In the genomic region with DNA sequence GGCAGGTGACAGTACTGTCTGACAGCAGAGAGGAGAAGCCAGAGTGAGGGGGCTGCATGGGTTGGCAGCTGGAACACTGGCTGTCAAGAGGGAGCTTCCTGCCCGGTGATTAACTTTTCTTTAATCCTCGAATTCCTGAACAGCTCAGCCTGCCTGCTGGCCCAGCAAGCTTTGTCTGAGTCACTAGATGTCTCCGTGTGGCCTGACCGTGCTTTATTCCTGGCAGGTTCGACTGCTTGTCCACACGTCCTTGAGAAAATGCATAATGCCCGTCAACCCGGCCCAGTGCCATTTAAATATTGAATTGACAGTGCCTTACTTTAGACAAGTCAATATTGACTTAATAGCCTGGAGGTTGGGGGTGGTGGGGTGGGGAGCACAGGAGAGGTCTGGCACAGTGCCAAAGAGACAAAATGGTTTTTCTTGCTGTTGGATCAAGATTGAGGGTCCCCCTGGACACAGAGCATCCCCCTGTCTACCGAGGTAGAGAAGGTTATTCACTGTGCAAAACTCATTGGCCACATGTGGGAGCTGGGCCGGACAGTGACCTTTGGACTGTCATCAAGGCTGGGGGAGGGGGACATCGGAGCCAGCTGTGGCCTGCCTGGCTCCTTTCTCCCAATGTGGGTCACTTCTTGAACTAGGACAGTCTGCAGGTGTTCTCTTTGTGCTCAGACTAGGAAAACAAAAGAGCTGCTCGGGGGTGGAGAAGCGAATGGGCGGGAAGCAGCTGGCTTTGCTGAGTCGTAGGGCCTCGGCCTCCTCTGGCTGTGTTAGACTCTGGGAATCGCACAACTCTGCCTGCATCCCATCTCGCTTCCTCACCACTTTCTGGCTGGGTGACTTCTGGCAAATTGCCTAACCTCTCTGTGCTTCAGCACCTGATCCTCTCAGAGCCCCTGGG, we compare ENCODE assay signal across 8 mouse cellular contexts. TPM values are rescaled to one million over a fixed set of nuclear protein-coding genes. Genes with fewer than 3 reads are reported as not detected.
DNase-seq lines count a peak whose midpoint lies in the region; ATAC-seq and TF ChIP-seq lines count a peak whose summit lies in the region.

No protein-coding gene starts in this region.

- H3K36me3 ChIP-seq in lung, embryonic 14.5 days (ENCODE audit: insufficient read depth): no peaks in the 10 kb centered on the region
- H3K36me3 ChIP-seq in hindbrain, postnatal 0 days (ENCODE audit: insufficient read depth, low read length): no peaks in the 10 kb centered on the region
- H3K36me3 ChIP-seq in liver, embryonic 16.5 days (ENCODE audit: control insufficient read depth, insufficient read depth): no peaks in the 10 kb centered on the region
- H3K36me3 ChIP-seq in stomach, embryonic 15.5 days: no peaks in the 10 kb centered on the region

- H3K4me2 ChIP-seq in lung, embryonic 14.5 days: peak overlapping the region; percentile 35; the same call in 1 of the 2 replicates
- H3K4me2 ChIP-seq in hindbrain, postnatal 0 days (ENCODE audit: low read depth, low read length): 0 out of 2 replicates have a peak overlapping the region, but pooled peaks have one; percentile 18
- no peak overlapping the region for H3K4me2 ChIP-seq in liver, embryonic 16.5 days (ENCODE audit: low read depth, low read length)
- H3K4me2 ChIP-seq in stomach, embryonic 15.5 days: peak overlapping the region; percentile 25; the same call in 1 of the 2 replicates

- peak; percentile 50; the same call in 1 of the 2 replicates for ATAC-seq in lung, embryonic 14.5 days (ENCODE audit: insufficient read depth)
- ATAC-seq in hindbrain, postnatal 0 days: no peak
- peak; percentile 14 for ATAC-seq in liver, embryonic 16.5 days (ENCODE audit: low read depth)
- peak; percentile 65 for ATAC-seq in stomach, embryonic 15.5 days (ENCODE audit: insufficient read depth, low FRiP score, low read depth)

- H3K9ac ChIP-seq in lung, embryonic 14.5 days: no peak overlapping the region
- H3K9ac ChIP-seq in hindbrain, postnatal 0 days (replicated peaks; ENCODE audit: low read length): no peak overlapping the region
- no peak overlapping the region for H3K9ac ChIP-seq in liver, embryonic 16.5 days (ENCODE audit: low read depth, low read length)
- H3K9ac ChIP-seq in stomach, embryonic 15.5 days: no peak overlapping the region

- DNase-seq in lung, embryonic 14.5 days: peak; percentile 72
- DNase-seq in lung, postnatal 14 days: no peak
- DNase-seq in embryo, embryonic 11.5 days (ENCODE audit: low read depth, low spot score): peak; percentile 32
- DNase-seq in hindbrain, postnatal 0 days (ENCODE audit: low spot score): peak; percentile 68
- DNase-seq in spleen, postnatal 10 days (ENCODE audit: low spot score in 2 of 2): no peak
- DNase-seq in layer of hippocampus, adult 8-10 months (ENCODE audit: low spot score in 2 of 2): no peak

- H3K27me3 ChIP-seq in lung, embryonic 14.5 days (ENCODE audit: insufficient read depth, low read length): no peaks in the 10 kb centered on the region
- no peaks in the 10 kb centered on the region for H3K27me3 ChIP-seq in hindbrain, postnatal 0 days (ENCODE audit: insufficient read depth, low read length)
- no peaks in the 10 kb centered on the region for H3K27me3 ChIP-seq in liver, embryonic 16.5 days (ENCODE audit: control insufficient read depth, insufficient read depth, low read depth, low read length)
- H3K27me3 ChIP-seq in stomach, embryonic 15.5 days (replicated peaks): no peaks in the 10 kb centered on the region

- WGBS in lung, embryonic 14.5 days: 13% methylated on average over 18 of the region's 18 CpGs
- 10% methylated on average over 18 of the region's 18 CpGs for WGBS in hindbrain, postnatal 0 days
- WGBS in liver, embryonic 16.5 days (ENCODE audit: insufficient replicate concordance): 44% methylated on average over 18 of the region's 18 CpGs
- 15% methylated on average over 18 of the region's 18 CpGs for WGBS in stomach, embryonic 15.5 days

- TF ChIP-seq CTCF in lung, embryonic 14.5 days (IDR thresholded peaks at IDR 0.05; ENCODE audit: low read depth): no peak; the same call in 1 of the 2 replicates
- TF ChIP-seq CTCF in hindbrain, postnatal 0 days (IDR thresholded peaks at IDR 0.05; ENCODE audit: low read depth): no peak

- H3K4me3 ChIP-seq in lung, embryonic 14.5 days (ENCODE audit: low read depth, low read length): no peak overlapping the region
- H3K4me3 ChIP-seq in hindbrain, postnatal 0 days (ENCODE audit: low read length): no peak overlapping the region
- H3K4me3 ChIP-seq in liver, embryonic 16.5 days (ENCODE audit: low read depth, low read length): no peak overlapping the region
- H3K4me3 ChIP-seq in stomach, embryonic 15.5 days (replicated peaks): no peak overlapping the region

- peaks cover 9% of the 10 kb centered on the region; the same call in 1 of the 2 replicates for H3K4me1 ChIP-seq in lung, embryonic 14.5 days (ENCODE audit: insufficient read depth)
- peaks cover 24% of the 10 kb centered on the region for H3K4me1 ChIP-seq in hindbrain, postnatal 0 days (ENCODE audit: insufficient read depth, low read length)
- H3K4me1 ChIP-seq in liver, embryonic 16.5 days (ENCODE audit: control insufficient read depth, low read depth, low read length): peaks cover 10% of the 10 kb centered on the region
- H3K4me1 ChIP-seq in stomach, embryonic 15.5 days: peaks cover 21% of the 10 kb centered on the region

- peak overlapping the region; percentile 75 for H3K27ac ChIP-seq in lung, embryonic 14.5 days (ENCODE audit: low read depth)
- no peak overlapping the region for H3K27ac ChIP-seq in hindbrain, postnatal 0 days
- H3K27ac ChIP-seq in liver, embryonic 16.5 days (ENCODE audit: low read length): peak overlapping the region; percentile 79
- peak overlapping the region; percentile 86 for H3K27ac ChIP-seq in stomach, embryonic 15.5 days

- H3K9me3 ChIP-seq in lung, embryonic 14.5 days (ENCODE audit: low read depth, low read length): no peaks in the 10 kb centered on the region
- no peaks in the 10 kb centered on the region for H3K9me3 ChIP-seq in hindbrain, postnatal 0 days (ENCODE audit: low read length)
- no peaks in the 10 kb centered on the region for H3K9me3 ChIP-seq in liver, embryonic 16.5 days (replicated peaks; ENCODE audit: control insufficient read depth, low read length)
- H3K9me3 ChIP-seq in stomach, embryonic 15.5 days: no peaks in the 10 kb centered on the region

RNA-seq across cellular contexts. Expression of a gene that starts 30.3 kb away (rescaled TPM):
- polyA plus RNA-seq in lung, embryonic 14.5 days (2014; fragmentation: Nextera tagmentation; extraction: Ambion mirVana): 52.4 and 56.2 TPM in 2 replicates
- 72.6 and 79.8 TPM in 2 replicates for total RNA-seq in hindbrain, postnatal 0 days (2014; rRNA removed)
- polyA plus RNA-seq in hindbrain, postnatal 0 days (2015; fragmentation: Nextera tagmentation; extraction: Ambion mirVana): 44.2 and 50.0 TPM in 2 replicates
- polyA plus RNA-seq in liver, embryonic 16.5 days (2015; fragmentation: Nextera tagmentation; extraction: Ambion mirVana): 13.8 and 15.7 TPM in 2 replicates
- 51.1 and 52.6 TPM in 2 replicates for polyA plus RNA-seq in stomach, embryonic 15.5 days (2015; fragmentation: Nextera tagmentation; extraction: Ambion mirVana)
- 10 to 100 TPM; 87.2 to 97.4 (median 91.8) TPM for total RNA-seq in layer of hippocampus, adult 8-10 months (2022)

Comparison
In these comparisons a context has a peak if more than half of its experiments do, and no peak if none do; other contexts are left out.
1. DNase-seq: peak in lung, embryonic 14.5 days (single experiment), embryo, embryonic 11.5 days (single experiment) and hindbrain, postnatal 0 days (single experiment); none in lung, postnatal 14 days (single experiment), spleen, postnatal 10 days (0 of 2) and layer of hippocampus, adult 8-10 months (0 of 2).